Mouse (Mus musculus) intestine, embryonic 15.5 days (tissue): Measurements from ENCODE around the gene Large1. TPM values are rescaled to one million over a fixed set of nuclear protein-coding genes. Genes with fewer than 3 reads are reported as not detected.
A peak's percentile ranks its signal among the peaks of the same experiment; 100 is the strongest.
"Not testable (repeated sequence)": the region's sequence is repeated elsewhere in the genome, so short reads cannot be mapped to it uniquely, and the experiment has no call there.

Source experiments
- ATAC-seq: fragments of 200-750 bp; cut with Nextera tagmentation; 2 replicates; pipeline ENCODE4 v1.8.0; 2017; ENCODE audit warnings: moderate TSS enrichment, moderate library complexity
- H3K27ac ChIP-seq: fragments of 300-500 bp; sonication (generic); 2 replicates; pipeline ENCODE4 v1.5.1; 2015; ENCODE audit warnings: mild to moderate bottlenecking, inconsistent platforms
- H3K27me3 ChIP-seq: fragments of 300-500 bp; sonication (generic); replicated peaks from 2 replicates; pipeline ENCODE4 v1.6.1; 2015; ENCODE audit warnings: inconsistent platforms
- H3K36me3 ChIP-seq: fragments of 300-500 bp; sonication (generic); 2 replicates; pipeline ENCODE4 v1.6.1; 2015; ENCODE audit warnings: inconsistent platforms
- H3K4me1 ChIP-seq: fragments of 300-500 bp; sonication (generic); replicated peaks from 2 replicates; pipeline ENCODE4 v1.6.1; 2015; ENCODE audit warnings: inconsistent platforms
- H3K4me2 ChIP-seq: fragments of 300-500 bp; sonication (generic); replicated peaks from 2 replicates; pipeline ENCODE4 v1.6.1; 2015; ENCODE audit warnings: mild to moderate bottlenecking, inconsistent platforms
- H3K4me3 ChIP-seq: fragments of 300-500 bp; sonication (generic); replicated peaks from 2 replicates; pipeline ENCODE4 v1.5.1; 2015; ENCODE audit warnings: inconsistent platforms
- H3K9ac ChIP-seq: fragments of 300-500 bp; sonication (generic); 2 replicates; pipeline ENCODE4 v1.6.1; 2015; ENCODE audit warnings: inconsistent platforms
- H3K9me3 ChIP-seq: fragments of 300-500 bp; sonication (generic); 2 replicates; pipeline ENCODE4 v1.6.1; 2016; ENCODE audit warnings: inconsistent platforms
- WGBS: fragments of 180-500 bp; shearing (Covaris S2); methylation state at CpG from one replicate; pipeline ENCODE4 v1.1.7; 2015; 5-methylcytosine and 5-hydroxymethylcytosine counted together
- polyA plus RNA-seq: library from polyadenylated mRNA; unstranded; fragments of >200 nt; fragmentation: Nextera tagmentation; extraction: Ambion mirVana; gene quantifications from 2 replicates; pipeline ENCODE4 v1.2.1, GENCODE M21; 2015

Large1 gene
- polyA plus RNA-seq, 1 experiment from 2014 or later = 6.5 TPM

GRCm38 (mm10) chr8:73289831-73290230 lies 63.5 kb downstream of the Large1 start:
- ATAC-seq = no peak

GRCm38 (mm10) chr8:73281996-73282395 lies 71.3 kb downstream of the Large1 start:
- H3K4me1 ChIP-seq = no peaks in the 10 kb centered on the region
- WGBS = 88% methylated on average over 4 of the region's 4 CpGs

More at GRCm38 (mm10) chr8:73289831-73290230, 63.5 kb downstream of the Large1 start:
- Histone ChIP-seq H3K9me3 (no peaks in the 10 kb centered on the region), H3K9ac (no peak overlapping the region), H3K4me2 (no peak overlapping the region), H3K4me1 (0 out of 2 replicates have a peak, but pooled peaks cover 2% of the 10 kb centered on the region), H3K27ac (no peak overlapping the region), H3K27me3 (no peaks in the 10 kb centered on the region), H3K4me3 (no peak overlapping the region), H3K36me3 (no peaks in the 10 kb centered on the region)
- 70% methylated on average over 2 of the region's 2 CpGs for WGBS

GRCm38 (mm10) chr8:73276015-73276414 lies 77.3 kb downstream of the Large1 start:
- Histone ChIP-seq H3K36me3 (no peaks in the 10 kb centered on the region), H3K27ac (no peak overlapping the region), H3K4me3 (no peak overlapping the region), H3K4me2 (no peak overlapping the region), H3K9me3 (no peaks in the 10 kb centered on the region), H3K27me3 (no peaks in the 10 kb centered on the region), H3K9ac (no peak overlapping the region), H3K4me1 (no peaks in the 10 kb centered on the region)
- no peak for ATAC-seq
- 75% methylated on average over 4 of the region's 4 CpGs for WGBS

More at GRCm38 (mm10) chr8:73281996-73282395, 71.3 kb downstream of the Large1 start:
- ATAC-seq = no peak
- H3K9me3 ChIP-seq = no peaks in the 10 kb centered on the region
- no peak overlapping the region for H3K4me2 ChIP-seq
- no peaks in the 10 kb centered on the region for H3K36me3 ChIP-seq
- H3K27me3 ChIP-seq = no peaks in the 10 kb centered on the region
- H3K4me3 ChIP-seq = no peak overlapping the region
- H3K9ac ChIP-seq = no peak overlapping the region
- no peak overlapping the region for H3K27ac ChIP-seq

- 59% methylated on average over 4 of the region's 4 CpGs for WGBS
- H3K4me3 ChIP-seq, H3K9ac ChIP-seq, H3K9me3 ChIP-seq, H3K4me2 ChIP-seq, H3K27ac ChIP-seq, H3K36me3 ChIP-seq, H3K4me1 ChIP-seq, ATAC-seq, H3K27me3 ChIP-seq: not testable (repeated sequence)
Observed at GRCm38 (mm10) chr8:73275445-73275844, 77.9 kb downstream of the Large1 start.

- no peak overlapping the region for H3K9ac ChIP-seq
- no peak overlapping the region for H3K27ac ChIP-seq
- ATAC-seq = no peak
Observed at GRCm38 (mm10) chr8:73273150-73273549, 80.2 kb downstream of the Large1 start.

GRCm38 (mm10) chr8:73270991-73271390 lies 82.3 kb downstream of the Large1 start:
- ATAC-seq = no peak
- Histone ChIP-seq H3K9ac (no peak overlapping the region), H3K9me3 (no peaks in the 10 kb centered on the region)

More at GRCm38 (mm10) chr8:73273150-73273549, 80.2 kb downstream of the Large1 start:
- Histone ChIP-seq H3K4me1 (no peaks in the 10 kb centered on the region), H3K9me3 (no peaks in the 10 kb centered on the region), H3K4me3 (no peak overlapping the region), H3K4me2 (no peak overlapping the region), H3K36me3 (no peaks in the 10 kb centered on the region), H3K27me3 (no peaks in the 10 kb centered on the region)

GRCm38 (mm10) chr8:73257981-73258380 lies 95.4 kb downstream of the Large1 start:
- 66% methylated on average over 2 of the region's 2 CpGs for WGBS
- H3K4me1 ChIP-seq = no peaks in the 10 kb centered on the region
- H3K9ac ChIP-seq = no peak overlapping the region
- no peak overlapping the region for H3K4me3 ChIP-seq
- no peaks in the 10 kb centered on the region for H3K27me3 ChIP-seq
- no peak overlapping the region for H3K4me2 ChIP-seq
- H3K36me3 ChIP-seq = no peaks in the 10 kb centered on the region
- no peak for ATAC-seq
- no peaks in the 10 kb centered on the region for H3K9me3 ChIP-seq
- H3K27ac ChIP-seq = no peak overlapping the region

More at GRCm38 (mm10) chr8:73270991-73271390, 82.3 kb downstream of the Large1 start:
- Histone ChIP-seq H3K27me3 (no peaks in the 10 kb centered on the region), H3K27ac (no peak overlapping the region), H3K36me3 (no peaks in the 10 kb centered on the region), H3K4me2 (no peak overlapping the region), H3K4me3 (no peak overlapping the region), H3K4me1 (no peaks in the 10 kb centered on the region)

- ATAC-seq = no peak
Observed at GRCm38 (mm10) chr8:73244186-73244585, 109.2 kb downstream of the Large1 start.

GRCm38 (mm10) chr8:73242066-73242465 lies 111.3 kb downstream of the Large1 start:
- ATAC-seq = no peak
- H3K4me3 ChIP-seq = no peak overlapping the region
- H3K36me3 ChIP-seq = no peaks in the 10 kb centered on the region
- H3K9me3 ChIP-seq = no peaks in the 10 kb centered on the region
- H3K9ac ChIP-seq = no peak overlapping the region
- no peak overlapping the region for H3K4me2 ChIP-seq
- no peak overlapping the region for H3K27ac ChIP-seq
- no peaks in the 10 kb centered on the region for H3K27me3 ChIP-seq
- no peaks in the 10 kb centered on the region for H3K4me1 ChIP-seq
- WGBS = 70% methylated on average over 1 of the region's 1 CpGs

More at GRCm38 (mm10) chr8:73244186-73244585, 109.2 kb downstream of the Large1 start:
- Histone ChIP-seq H3K36me3 (no peaks in the 10 kb centered on the region), H3K27ac (no peak overlapping the region), H3K4me1 (no peaks in the 10 kb centered on the region), H3K4me3 (no peak overlapping the region), H3K9me3 (no peaks in the 10 kb centered on the region), H3K27me3 (no peaks in the 10 kb centered on the region), H3K9ac (no peak overlapping the region), H3K4me2 (no peak overlapping the region)
- WGBS = 92% methylated on average over 3 of the region's 3 CpGs

GRCm38 (mm10) chr8:73234209-73234608 lies 119.1 kb downstream of the Large1 start:
- no peak overlapping the region for H3K4me2 ChIP-seq
- 94% methylated on average over 1 of the region's 1 CpGs for WGBS
- H3K9ac ChIP-seq = no peak overlapping the region
- no peaks in the 10 kb centered on the region for H3K4me1 ChIP-seq
- no peaks in the 10 kb centered on the region for H3K9me3 ChIP-seq
- no peak for ATAC-seq
- H3K4me3 ChIP-seq = no peak overlapping the region
- H3K27me3 ChIP-seq = no peaks in the 10 kb centered on the region
- no peak overlapping the region for H3K27ac ChIP-seq
- no peaks in the 10 kb centered on the region for H3K36me3 ChIP-seq

- ATAC-seq = peak; percentile 62; the same call in 1 of the 2 replicates
- no peaks in the 10 kb centered on the region for H3K27me3 ChIP-seq
- 40% methylated on average over 6 of the region's 6 CpGs for WGBS
- H3K4me3 ChIP-seq = no peak overlapping the region
- H3K9ac ChIP-seq = no peak overlapping the region
- no peaks in the 10 kb centered on the region for H3K9me3 ChIP-seq
- no peaks in the 10 kb centered on the region for H3K4me1 ChIP-seq
- H3K4me2 ChIP-seq = no peak overlapping the region
- no peaks in the 10 kb centered on the region for H3K36me3 ChIP-seq
- no peak overlapping the region for H3K27ac ChIP-seq
Observed at GRCm38 (mm10) chr8:73233358-73234041, 119.8 kb downstream of the Large1 start.

GRCm38 (mm10) chr8:73226841-73227240 lies 126.5 kb downstream of the Large1 start:
- Histone ChIP-seq H3K4me1 (no peaks in the 10 kb centered on the region), H3K27me3 (no peaks in the 10 kb centered on the region), H3K9me3 (no peaks in the 10 kb centered on the region), H3K9ac (no peak overlapping the region), H3K27ac (no peak overlapping the region), H3K36me3 (no peaks in the 10 kb centered on the region), H3K4me3 (no peak overlapping the region), H3K4me2 (no peak overlapping the region)
- no peak for ATAC-seq
- 86% methylated on average over 3 of the region's 3 CpGs for WGBS

GRCm38 (mm10) chr8:73225654-73226053 lies 127.7 kb downstream of the Large1 start:
- Histone ChIP-seq H3K9ac (no peak overlapping the region), H3K4me1 (no peaks in the 10 kb centered on the region), H3K9me3 (no peaks in the 10 kb centered on the region), H3K4me2 (no peak overlapping the region), H3K27ac (no peak overlapping the region), H3K36me3 (no peaks in the 10 kb centered on the region), H3K27me3 (no peaks in the 10 kb centered on the region), H3K4me3 (no peak overlapping the region)
- WGBS = 60% methylated on average over 2 of the region's 2 CpGs
- ATAC-seq = no peak
